Mouse (Mus musculus): ENCODE data around the gene Armcx6. TPM values are rescaled to one million over a fixed set of nuclear protein-coding genes. Genes with fewer than 3 reads are reported as not detected.
A peak's percentile ranks its signal among the peaks of the same experiment; 100 is the strongest.
"Not testable (repeated sequence)": the region's sequence is repeated elsewhere in the genome, so short reads cannot be mapped to it uniquely, and the experiment has no call there.

The Armcx6 gene
- polyA plus RNA-seq, 1 experiment from 2014 or later: 0.21 TPM

DNA sequence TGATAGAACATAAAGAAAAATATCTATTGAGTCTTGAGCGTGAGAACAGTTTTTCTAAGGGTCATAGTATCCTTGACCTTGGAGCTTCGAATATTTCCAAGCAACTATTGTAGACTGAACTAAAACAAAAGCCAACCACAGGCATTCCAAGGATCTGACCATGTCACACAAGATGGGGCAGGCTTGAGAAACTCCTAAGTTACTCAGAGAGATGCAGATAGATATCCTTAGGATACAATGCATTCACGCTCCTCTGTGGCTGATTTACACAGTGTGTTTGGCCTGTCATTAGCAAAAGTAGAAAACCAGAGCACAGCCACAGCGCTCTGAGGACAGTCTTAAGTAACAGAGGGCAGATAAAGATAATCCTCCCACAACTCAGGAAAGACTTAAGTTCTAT lies 12.1 kb downstream of the Armcx6 start:
- ChIA-PET POLR2A (no interaction called here), CTCF (interaction anchor here (1.5 kb wide), 1 partner anchor 29 kb away, joined by 3 read pairs; no protein-coding TSS in a partner anchor)
- peaks cover 55% of the 10 kb centered on the region for H3K27me3 ChIP-seq
- peak; percentile 20 for DNase-seq (ENCODE audit: low read depth, low spot score)
- peak; percentile 96 for ATAC-seq
- TF ChIP-seq CTCF (IDR thresholded peaks at IDR 0.05): no peak
- in situ Hi-C loops (cut with MboI; ENCODE audit: low pct_unique_long_range_greater_than_20kb): no loop called here

DNA sequence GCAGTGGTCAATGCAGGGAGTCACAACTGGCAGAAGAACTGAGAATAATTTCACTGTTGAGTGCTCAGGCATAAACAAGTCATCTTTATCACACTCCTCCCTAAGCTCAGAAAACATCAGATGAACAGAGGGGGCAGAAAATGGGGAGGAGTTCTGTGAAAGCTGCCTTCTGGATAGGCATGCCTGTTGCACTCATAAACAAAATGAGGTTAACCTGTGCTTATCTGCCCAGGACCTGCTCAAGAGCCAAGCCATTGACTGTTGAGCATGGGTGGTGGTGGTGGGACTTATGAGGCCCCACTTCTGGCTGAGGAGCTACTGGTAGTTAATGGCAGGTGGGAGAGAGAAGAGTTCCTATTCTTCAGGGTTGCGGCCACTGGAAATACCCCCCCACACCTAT lies 13.4 kb downstream of the Armcx6 start:
- TF ChIP-seq CTCF (IDR thresholded peaks at IDR 0.05): no peak
- DNase-seq (ENCODE audit: low read depth, low spot score) (no peak), ATAC-seq (no peak)
- H3K27me3 ChIP-seq: peaks cover 50% of the 10 kb centered on the region
- in situ Hi-C loops (cut with MboI; ENCODE audit: low pct_unique_long_range_greater_than_20kb): no loop called here
- CTCF ChIA-PET: interaction anchor here (1.3 kb wide), 1 partner anchor 29 kb away, joined by 3 read pairs; no protein-coding TSS in a partner anchor
- POLR2A ChIA-PET: interaction anchor here (0.6 kb wide), 1 partner anchor 152 kb away, joined by 3 read pairs; no protein-coding TSS in a partner anchor

DNA sequence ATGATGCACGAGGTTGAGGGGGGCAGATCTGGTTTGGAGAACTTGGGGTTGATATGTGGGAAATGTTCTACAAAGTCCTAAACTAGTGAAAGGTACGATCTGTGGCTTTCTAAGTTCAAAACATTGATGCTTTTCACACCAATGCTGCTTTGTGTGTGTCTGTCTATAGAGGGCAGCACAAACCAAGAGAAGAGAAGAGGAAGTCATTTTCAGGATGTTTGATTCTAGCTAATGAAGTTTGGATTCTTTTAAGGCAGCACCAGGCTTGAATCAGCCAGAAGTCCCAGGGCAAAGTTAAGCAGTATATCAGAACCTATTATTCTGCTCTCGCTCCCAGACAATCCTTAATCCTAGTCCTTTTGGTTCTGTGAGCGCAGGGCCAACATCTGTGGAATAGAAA lies 21.4 kb downstream of the Armcx6 start:
- ATAC-seq (peak; percentile 17), DNase-seq (ENCODE audit: low read depth, low spot score) (no peak)
- POLR2A ChIA-PET: no interaction called here
- in situ Hi-C loops (cut with MboI; ENCODE audit: low pct_unique_long_range_greater_than_20kb): loop anchor here (5.0 kb wide), 1 partner anchor 183 kb away; no protein-coding TSS in a partner anchor
- peak; percentile 70 for TF ChIP-seq CTCF (IDR thresholded peaks at IDR 0.05)
- CTCF ChIA-PET: interaction anchor here (0.6 to 1.7 kb wide), 11 partner anchors 13 to 217 kb away, joined by 3 to 7 read pairs (median 3); partner anchors contain the start of gene Armcx3
- peaks cover 42% of the 10 kb centered on the region for H3K27me3 ChIP-seq

DNA sequence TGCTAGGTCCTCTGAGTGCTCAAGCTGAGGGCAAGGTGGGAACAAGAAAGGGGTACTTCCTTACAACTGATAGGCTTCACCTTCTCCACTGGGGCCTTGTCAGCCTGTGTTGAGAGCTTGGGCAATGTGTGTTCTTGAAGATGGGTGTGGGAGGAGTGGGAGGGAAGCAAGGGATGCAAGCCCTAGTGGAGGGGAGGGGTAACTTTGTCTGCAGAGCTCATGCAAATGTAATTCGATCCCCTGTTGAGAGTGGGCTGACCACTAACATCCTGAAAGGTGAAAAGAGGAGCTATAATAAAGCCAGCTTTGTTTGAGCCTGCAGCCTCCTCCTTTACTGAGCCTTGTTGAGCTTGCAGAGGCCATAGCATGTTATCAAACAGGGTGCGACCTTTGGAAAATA lies 27.5 kb downstream of the Armcx6 start:
- ATAC-seq; CTCF ChIA-PET; POLR2A ChIA-PET; DNase-seq (ENCODE audit: low read depth, low spot score); in situ Hi-C loops (cut with MboI; ENCODE audit: low pct_unique_long_range_greater_than_20kb): not testable (repeated sequence)
- peaks cover 34% of the 10 kb centered on the region for H3K27me3 ChIP-seq

DNA sequence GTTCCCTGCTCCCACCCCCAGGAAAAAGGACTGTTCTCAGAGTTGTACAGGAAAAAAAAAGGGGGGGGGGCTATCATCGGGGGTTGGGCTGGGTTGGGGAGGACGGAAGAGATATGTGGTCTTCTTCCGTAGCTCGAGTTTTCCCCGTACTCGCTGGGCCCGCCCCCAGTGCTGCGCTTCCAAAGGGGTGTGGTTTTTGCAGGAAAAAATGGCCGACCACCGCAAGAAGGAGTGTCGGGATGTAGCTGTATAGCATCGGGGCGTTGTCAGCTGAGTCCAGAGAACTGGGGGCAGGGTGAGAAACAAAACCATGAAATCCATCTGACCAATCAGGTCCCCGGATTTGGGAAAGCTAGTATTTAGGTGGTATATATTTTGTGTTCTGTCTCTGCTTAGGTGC lies 32.7 kb downstream of the Armcx6 start:
- no peak for TF ChIP-seq CTCF (IDR thresholded peaks at IDR 0.05)
- no peak for ATAC-seq
- ChIA-PET CTCF (no interaction called here), POLR2A (no interaction called here)
- no peak for DNase-seq (ENCODE audit: low read depth, low spot score)
- peaks cover 37% of the 10 kb centered on the region for H3K27me3 ChIP-seq
- in situ Hi-C loops (cut with MboI; ENCODE audit: low pct_unique_long_range_greater_than_20kb): no loop called here

DNA sequence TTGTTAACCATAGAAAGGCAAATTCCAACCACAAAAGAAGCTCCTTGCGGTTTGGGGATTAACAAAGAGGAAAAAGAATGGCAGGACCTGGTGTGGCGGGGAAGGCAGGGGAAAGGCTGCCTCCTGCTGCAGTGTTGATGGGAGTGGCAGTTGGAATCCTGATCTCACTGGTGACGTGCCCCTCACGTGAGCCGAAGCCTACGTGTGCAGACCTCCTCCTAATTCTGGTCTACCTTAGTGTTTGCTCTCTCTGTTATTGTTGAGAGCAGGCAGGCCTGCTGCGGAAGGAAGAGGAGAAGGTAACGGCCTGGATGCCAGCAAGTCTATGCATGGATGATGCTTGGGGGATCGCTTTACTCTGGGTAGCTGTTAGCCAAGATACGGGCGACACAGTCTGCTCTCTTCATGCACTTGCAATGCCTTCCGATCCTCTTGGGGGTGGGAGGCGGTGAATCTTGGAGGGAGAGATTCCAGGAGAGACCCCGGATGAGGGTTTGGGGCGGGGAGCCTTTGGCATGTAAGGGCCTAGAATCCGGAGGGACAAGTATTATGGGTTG lies 33.4 kb downstream of the Armcx6 start, which contains the start of gene Armcx1:
Armcx1 (plus strand) TSS at position 212 of the 557 bp plus-strand sequence.
- ChIA-PET CTCF (no interaction called here), POLR2A (no interaction called here)
- peaks cover 39% of the 10 kb centered on the region for H3K27me3 ChIP-seq
- in situ Hi-C loops (cut with MboI; ENCODE audit: low pct_unique_long_range_greater_than_20kb): no loop called here
- ATAC-seq (no peak), DNase-seq (ENCODE audit: low read depth, low spot score) (no peak)
- no peak for TF ChIP-seq CTCF (IDR thresholded peaks at IDR 0.05)

DNA sequence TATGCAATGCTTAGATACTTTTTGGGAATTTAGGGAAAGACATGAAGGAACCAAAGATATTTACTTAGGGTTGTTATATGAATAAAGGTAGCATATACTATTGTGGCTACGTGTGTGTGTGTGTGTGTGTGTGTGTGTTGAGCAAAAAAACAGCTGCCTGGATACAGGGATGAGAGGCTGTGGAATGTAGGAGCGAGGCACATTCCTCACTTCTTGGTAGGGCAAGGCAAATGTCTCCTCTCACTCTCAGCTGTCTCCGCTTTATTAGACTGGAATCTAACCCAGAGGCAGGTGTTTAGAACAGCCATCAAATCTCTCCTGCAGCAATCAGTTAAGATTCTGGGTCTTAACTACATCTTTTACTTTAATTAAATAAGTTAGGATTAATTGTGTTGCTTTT lies 34.4 kb downstream of the Armcx6 start:
- peaks cover 35% of the 10 kb centered on the region for H3K27me3 ChIP-seq
- DNase-seq (ENCODE audit: low read depth, low spot score) (no peak), ATAC-seq (no peak)
- POLR2A ChIA-PET: no interaction called here
- TF ChIP-seq CTCF (IDR thresholded peaks at IDR 0.05): no peak
- in situ Hi-C loops (cut with MboI; ENCODE audit: low pct_unique_long_range_greater_than_20kb): no loop called here
- CTCF ChIA-PET: no interaction called here

Other genes starting within 250 kb of the Armcx6 start
- gene Timm8a1, start 209.6 kb downstream of the Armcx6 start, polyA plus RNA-seq (2021): 63.0 TPM
- gene Btk, start 167.8 kb downstream of the Armcx6 start, polyA plus RNA-seq (2021): not detected
- 555 TPM for gene Rpl36a, start 165.8 kb downstream of the Armcx6 start, polyA plus RNA-seq (2021)
- 26.9 TPM for gene Gla, start 150.3 kb downstream of the Armcx6 start, polyA plus RNA-seq (2021)
- 133 TPM for gene Hnrnph2, start 150.2 kb downstream of the Armcx6 start, polyA plus RNA-seq (2021)
- gene Armcx4, start 64.9 kb downstream of the Armcx6 start, polyA plus RNA-seq (2021): 0.01 TPM
- not detected for gene Armcx1, start 33.5 kb downstream of the Armcx6 start, polyA plus RNA-seq (2021)
- gene Armcx3, start 5.2 kb upstream of the Armcx6 start, polyA plus RNA-seq (2021): 37.4 TPM
- gene Armcx2, start 57.8 kb upstream of the Armcx6 start, polyA plus RNA-seq (2021): 3.1 TPM
- gene Nxf2, start 213.3 kb upstream of the Armcx6 start, polyA plus RNA-seq (2021): not detected